Mouse (Mus musculus) megakaryocyte, embryonic 14.5 days (primary cell): ENCODE measurements around the gene Tspan15. TPM values are rescaled to one million over a fixed set of nuclear protein-coding genes. Genes with fewer than 3 reads are reported as not detected.

Experiments used
- H3K27me3 ChIP-seq: replicated peaks from 2 replicates; pipeline ENCODE3; 2012; ENCODE audit warnings: inconsistent platforms
- H3K36me3 ChIP-seq: replicated peaks from 2 replicates; pipeline ENCODE3; 2012; ENCODE audit warnings: low read length, inconsistent platforms, mixed read lengths
- H3K4me1 ChIP-seq: 2 replicates; pipeline ENCODE4 v1.6.1; 2012; ENCODE audit warnings: inconsistent platforms
- H3K4me3 ChIP-seq: replicated peaks from 2 replicates; pipeline ENCODE3; 2012; ENCODE audit warnings: moderate library complexity, mild to moderate bottlenecking, inconsistent platforms
- H3K9me3 ChIP-seq: 2 replicates; pipeline ENCODE4 v1.6.1; 2012; ENCODE audit warnings: inconsistent platforms
- FLI1 ChIP-seq: IDR thresholded peaks from 2 replicates; pipeline ENCODE4 v1.6.1; 2012; ENCODE audit warnings: low read length, inconsistent platforms, mixed read lengths
- GATA1 ChIP-seq: IDR thresholded peaks from 3 replicates; pipeline ENCODE4 v1.6.1; 2012; ENCODE audit warnings: mixed read lengths, low read length, inconsistent platforms, borderline replicate concordance
- polyA plus RNA-seq: library from polyadenylated mRNA; stranded (reverse); fragments of >175 nt; gene quantifications from 2 replicates; pipeline ENCODE4 v1.2.3, GENCODE M21; 2012; ENCODE audit warnings: low replicate concordance; ENCODE audit not compliant: insufficient read depth

Tspan15 gene
- polyA plus RNA-seq, 1 experiment: not detected

DNA sequence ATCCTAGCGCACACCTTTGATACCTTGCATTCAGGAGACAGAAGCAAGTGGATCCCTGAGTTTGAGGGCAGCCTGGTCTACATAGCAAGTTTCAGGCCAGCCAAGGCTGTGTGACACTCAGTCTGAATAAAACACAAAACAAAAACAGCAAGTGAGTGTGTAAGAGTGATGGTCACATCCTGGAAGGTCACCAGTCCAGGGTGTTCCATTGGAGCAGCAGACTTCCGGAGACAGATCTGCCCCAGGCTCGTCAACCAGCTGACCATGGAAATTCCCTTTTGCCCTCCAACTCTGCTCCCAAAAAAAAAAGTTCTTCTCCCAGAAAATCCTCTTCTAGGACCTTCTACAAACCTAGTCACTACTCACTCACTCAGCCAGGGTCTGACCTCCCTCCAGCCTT is 760 bp upstream of the Tspan15 start:
- TF ChIP-seq GATA1 (no peak), FLI1 (no peak)
- peaks cover 76% of the 10 kb centered on the region for H3K27me3 ChIP-seq
- no peaks in the 10 kb centered on the region for H3K9me3 ChIP-seq
- no peak overlapping the region for H3K4me3 ChIP-seq
- H3K4me1 ChIP-seq: peaks cover 13% of the 10 kb centered on the region
- no peaks in the 10 kb centered on the region for H3K36me3 ChIP-seq

DNA sequence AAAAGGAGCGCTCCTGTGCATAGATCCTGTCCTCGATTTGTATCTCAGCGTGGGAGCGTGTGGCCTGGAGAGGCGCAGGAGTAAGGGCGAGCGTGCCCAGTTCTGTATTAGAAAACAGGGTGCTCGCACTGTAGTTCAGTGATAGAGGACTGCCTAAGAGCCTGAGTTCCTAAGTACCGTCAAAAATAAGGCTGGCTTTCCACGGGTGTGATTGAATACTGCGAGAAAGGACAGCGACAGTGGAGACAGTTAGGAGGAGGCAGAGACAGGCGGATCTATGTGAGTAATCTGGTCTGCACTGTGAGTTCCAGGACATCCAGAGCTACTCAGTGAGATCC is 313 bp upstream of the Tspan15 start:
- peaks cover 13% of the 10 kb centered on the region for H3K4me1 ChIP-seq
- peaks cover 80% of the 10 kb centered on the region for H3K27me3 ChIP-seq
- TF ChIP-seq GATA1 (no peak), FLI1 (no peak)
- peak overlapping the region; percentile 86 for H3K4me3 ChIP-seq
- H3K9me3 ChIP-seq: no peaks in the 10 kb centered on the region
- no peaks in the 10 kb centered on the region for H3K36me3 ChIP-seq

DNA sequence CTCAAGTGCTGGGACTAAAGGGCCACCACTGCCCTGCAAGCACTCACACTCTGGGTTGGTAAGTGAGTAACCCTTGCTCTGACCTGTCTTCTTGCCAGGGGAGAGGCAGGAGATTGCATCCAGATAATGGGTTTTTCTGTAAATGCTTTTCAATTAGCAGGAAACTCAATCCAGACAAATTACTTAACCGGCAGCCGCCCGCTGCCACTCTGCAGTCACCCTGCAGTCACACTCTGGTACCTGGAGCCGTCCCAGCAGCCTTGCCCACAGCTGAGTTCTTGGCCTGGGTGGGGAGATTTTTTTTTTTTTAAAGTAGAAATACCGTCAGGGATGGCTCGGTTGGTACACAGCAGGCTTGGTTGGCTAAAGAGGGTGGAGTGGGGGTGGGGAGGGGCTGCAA is 2.9 kb downstream of the Tspan15 start:
- Histone ChIP-seq H3K36me3 (no peaks in the 10 kb centered on the region), H3K4me1 (peaks cover 13% of the 10 kb centered on the region), H3K27me3 (peaks cover 69% of the 10 kb centered on the region), H3K4me3 (no peak overlapping the region), H3K9me3 (no peaks in the 10 kb centered on the region)
- TF ChIP-seq FLI1 (no peak), GATA1 (no peak)

DNA sequence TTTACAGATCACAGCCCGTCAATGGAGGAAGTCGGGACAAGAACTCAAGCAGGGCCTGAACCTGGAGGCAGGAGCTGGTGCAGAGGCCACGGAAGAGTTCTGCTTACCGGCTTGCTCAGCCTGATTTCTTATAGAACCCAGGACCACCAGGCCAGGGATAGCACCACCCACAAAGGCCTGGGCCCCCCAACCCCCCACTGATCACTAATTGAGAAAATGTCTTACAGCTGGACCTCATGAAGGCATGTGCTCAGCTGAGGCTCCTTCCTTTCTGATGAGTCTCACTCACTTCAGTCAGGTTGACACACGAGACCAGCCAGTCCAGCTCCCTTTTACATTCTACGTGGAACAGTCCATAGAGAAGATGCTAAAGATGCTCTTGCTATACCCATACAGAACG is 5.2 kb downstream of the Tspan15 start:
- TF ChIP-seq GATA1: no peak
- TF ChIP-seq FLI1: no peak
- Histone ChIP-seq H3K9me3 (no peaks in the 10 kb centered on the region), H3K4me1 (peaks cover 6% of the 10 kb centered on the region), H3K36me3 (no peaks in the 10 kb centered on the region), H3K27me3 (peaks cover 64% of the 10 kb centered on the region), H3K4me3 (no peak overlapping the region)

DNA sequence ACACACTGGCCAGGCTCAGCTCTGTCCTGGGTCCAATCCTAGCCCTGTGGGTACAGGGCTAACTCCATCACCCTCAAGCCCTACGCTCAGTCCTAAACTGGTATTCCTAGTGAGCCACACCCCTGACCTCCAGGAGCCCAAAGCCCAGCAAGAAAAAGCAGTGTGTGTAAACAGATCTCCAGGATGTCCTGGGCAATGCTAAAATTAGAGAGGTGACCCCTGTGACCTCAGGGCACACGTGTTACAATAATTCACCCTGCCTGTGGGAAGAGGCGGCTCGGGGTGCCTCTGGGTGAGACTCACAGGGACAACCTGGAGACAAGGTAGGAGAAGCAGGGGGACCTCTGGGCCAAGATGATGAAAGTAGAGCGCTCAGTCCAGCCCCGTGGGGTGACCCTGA is 6.8 kb downstream of the Tspan15 start:
- H3K4me3 ChIP-seq: no peak overlapping the region
- no peaks in the 10 kb centered on the region for H3K9me3 ChIP-seq
- TF ChIP-seq FLI1: no peak
- H3K4me1 ChIP-seq: no peaks in the 10 kb centered on the region
- H3K27me3 ChIP-seq: peaks cover 58% of the 10 kb centered on the region
- no peaks in the 10 kb centered on the region for H3K36me3 ChIP-seq

DNA sequence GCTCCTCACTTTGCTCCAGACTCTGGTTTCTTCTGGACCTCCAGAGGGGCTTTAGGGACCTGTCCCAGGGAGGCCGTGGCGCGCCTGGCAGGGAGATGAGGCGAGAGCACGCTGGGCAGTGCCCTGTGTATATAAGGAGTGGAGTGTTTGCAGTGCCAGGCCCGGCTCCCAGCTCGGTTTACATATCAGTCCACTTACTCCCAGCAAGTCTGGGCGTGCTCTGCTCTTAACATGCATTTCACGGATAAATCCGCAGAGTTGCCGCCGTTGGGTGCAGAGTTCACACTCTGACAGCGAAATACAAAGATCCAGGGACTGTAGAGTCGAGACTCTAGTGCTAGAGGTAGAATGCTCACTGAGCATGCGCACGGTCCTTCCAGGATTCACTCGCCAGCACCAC is 8.3 kb downstream of the Tspan15 start:
- Histone ChIP-seq H3K27me3 (peaks cover 54% of the 10 kb centered on the region), H3K36me3 (no peaks in the 10 kb centered on the region), H3K9me3 (no peaks in the 10 kb centered on the region), H3K4me3 (no peak overlapping the region), H3K4me1 (no peaks in the 10 kb centered on the region)
- TF ChIP-seq GATA1 (no peak), FLI1 (no peak)

DNA sequence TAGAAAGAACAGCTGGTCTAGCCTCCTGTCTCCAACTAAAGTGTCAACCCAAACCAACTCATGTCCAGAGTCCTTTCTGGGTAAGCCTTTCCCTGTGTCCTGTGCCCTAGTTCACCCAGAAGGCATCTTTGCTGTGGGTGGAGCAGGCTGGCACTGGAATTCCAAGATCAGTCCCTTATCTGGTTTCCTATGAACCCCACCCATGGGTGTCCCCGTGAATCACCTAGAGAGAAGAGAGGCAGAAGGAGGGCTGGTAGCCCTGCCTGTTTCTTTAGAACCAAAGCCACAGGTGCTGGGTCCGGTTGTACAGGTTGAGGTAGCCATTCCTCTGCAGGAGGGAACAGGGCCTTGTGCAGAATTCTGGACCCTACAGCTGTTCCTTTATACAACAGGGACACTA is 9.4 kb downstream of the Tspan15 start:
- H3K27me3 ChIP-seq: peaks cover 54% of the 10 kb centered on the region
- no peaks in the 10 kb centered on the region for H3K9me3 ChIP-seq
- peaks cover 9% of the 10 kb centered on the region for H3K4me1 ChIP-seq
- no peaks in the 10 kb centered on the region for H3K36me3 ChIP-seq
- no peak for TF ChIP-seq FLI1
- no peak for TF ChIP-seq GATA1
- H3K4me3 ChIP-seq: no peak overlapping the region

DNA sequence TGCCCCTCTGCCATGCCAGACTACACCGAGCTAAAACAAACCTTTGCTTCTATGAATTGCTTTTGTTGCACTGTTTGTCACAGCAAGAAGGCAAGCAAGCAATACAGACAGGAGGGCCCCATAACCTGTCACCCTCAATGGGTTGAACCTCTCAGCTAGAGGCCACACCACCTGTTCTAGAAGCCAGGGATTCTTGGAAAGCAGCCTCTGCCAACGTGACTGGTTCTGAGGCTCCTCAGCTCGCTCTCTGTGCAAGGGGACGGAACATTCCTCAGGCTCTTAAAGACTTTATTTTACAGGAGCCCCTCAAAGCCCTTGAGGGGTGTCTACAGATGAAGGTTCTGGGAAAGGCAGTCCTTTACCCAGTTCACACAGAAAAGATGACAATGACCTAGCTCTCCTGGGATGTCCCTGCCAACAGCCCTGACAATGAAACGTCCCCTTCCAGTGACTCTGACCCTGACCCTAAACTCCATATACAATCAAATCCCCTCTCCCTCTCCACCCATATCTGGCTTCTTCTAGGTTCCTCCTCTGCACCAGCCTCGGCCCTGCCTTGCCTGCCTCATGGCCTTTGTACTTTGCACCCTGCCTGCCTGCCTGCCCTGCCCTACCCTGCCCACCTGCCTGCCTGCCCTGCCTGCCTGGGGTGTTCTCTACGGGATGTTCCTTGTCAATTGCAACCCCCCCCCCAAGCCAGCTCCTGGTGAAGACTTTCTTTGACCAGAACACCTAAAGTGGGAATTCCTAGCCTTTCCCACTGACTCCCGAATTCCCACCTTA is 10.1 kb downstream of the Tspan15 start:
- H3K4me3 ChIP-seq: no peak overlapping the region
- no peak for TF ChIP-seq GATA1
- TF ChIP-seq FLI1: no peak
- peaks cover 13% of the 10 kb centered on the region for H3K4me1 ChIP-seq
- H3K9me3 ChIP-seq: no peaks in the 10 kb centered on the region
- peaks cover 49% of the 10 kb centered on the region for H3K27me3 ChIP-seq
- no peaks in the 10 kb centered on the region for H3K36me3 ChIP-seq

DNA sequence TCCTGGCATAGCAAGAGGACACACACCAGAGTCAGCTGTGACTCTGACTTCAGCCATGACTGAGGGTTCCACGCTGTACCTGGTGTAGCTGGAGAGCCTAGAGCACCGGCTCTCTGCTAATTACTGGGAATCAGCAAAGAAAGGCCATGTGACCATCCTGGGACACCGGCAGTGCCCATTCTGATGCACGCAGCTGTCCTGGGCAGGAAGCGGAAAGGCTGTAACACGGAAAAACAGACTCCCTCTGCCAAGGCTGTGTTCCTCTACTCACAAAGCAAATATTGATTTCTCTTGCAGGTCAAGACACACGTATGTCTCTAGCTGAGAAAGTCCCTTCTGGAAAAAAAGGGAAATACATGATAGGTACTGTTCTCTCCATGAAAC is 12.3 kb downstream of the Tspan15 start:
- Histone ChIP-seq H3K4me1 (peaks cover 16% of the 10 kb centered on the region), H3K36me3 (no peaks in the 10 kb centered on the region), H3K27me3 (peaks cover 40% of the 10 kb centered on the region), H3K4me3 (no peak overlapping the region), H3K9me3 (no peaks in the 10 kb centered on the region)
- TF ChIP-seq FLI1 (no peak), GATA1 (no peak)

DNA sequence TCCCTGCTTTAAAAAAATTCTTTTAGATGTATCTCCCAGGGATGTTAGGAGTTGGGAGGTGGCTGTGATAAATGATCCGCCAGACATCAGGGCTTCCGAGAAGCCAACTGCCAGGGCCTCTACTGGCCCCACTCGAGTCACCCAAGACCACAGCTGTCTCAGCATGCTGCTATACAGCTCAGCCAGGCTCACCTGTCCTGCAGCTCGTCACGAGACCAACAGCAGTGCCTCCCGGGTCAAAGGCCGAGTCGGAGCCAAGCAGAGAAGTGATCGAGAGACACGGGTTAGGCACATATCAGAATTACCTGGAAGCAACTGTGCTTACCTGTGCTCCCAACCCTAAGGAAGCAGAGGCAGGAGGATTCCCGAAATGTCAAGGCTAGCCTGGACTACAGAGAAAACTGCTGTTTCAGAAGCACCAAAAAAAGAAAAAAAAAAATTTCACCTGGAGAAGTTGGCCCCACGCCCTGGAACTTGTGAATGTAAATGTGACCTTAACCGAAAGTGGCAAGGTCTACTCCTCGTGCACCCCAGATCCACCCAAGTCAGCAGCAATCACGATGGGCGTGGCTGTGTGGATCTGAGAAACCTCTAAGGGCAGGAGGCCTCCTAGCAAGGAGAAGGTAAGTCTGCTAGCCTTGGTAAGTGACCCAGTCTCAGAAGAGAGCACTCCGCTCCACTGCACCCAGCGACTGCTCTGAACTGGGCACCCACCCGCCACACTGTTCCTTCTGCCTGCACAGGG is 12.8 kb downstream of the Tspan15 start:
- Histone ChIP-seq H3K27me3 (peaks cover 40% of the 10 kb centered on the region), H3K4me3 (no peak overlapping the region), H3K36me3 (no peaks in the 10 kb centered on the region), H3K4me1 (peaks cover 16% of the 10 kb centered on the region), H3K9me3 (no peaks in the 10 kb centered on the region)
- no peak for TF ChIP-seq FLI1
- no peak for TF ChIP-seq GATA1
